Mouse (Mus musculus): ENCODE data around the gene Fetub. TPM values are rescaled to one million over a fixed set of nuclear protein-coding genes. Genes with fewer than 3 reads are reported as not detected.
"Not testable (repeated sequence)": the region's sequence is repeated elsewhere in the genome, so short reads cannot be mapped to it uniquely, and the experiment has no call there.

The Fetub gene
- polyA plus RNA-seq, 1 experiment from 2014 or later, result 0.84 TPM

GRCm38 (mm10) chr16:22937631-22938030 lies 19.5 kb downstream of the Fetub start:
- H3K4me3 ChIP-seq (replicated peaks; ENCODE audit: low read depth, low read length), result no peak overlapping the region
- H3K9me3 ChIP-seq (replicated peaks; ENCODE audit: low read length), result no peaks in the 10 kb centered on the region
- ATAC-seq (replicated peaks; ENCODE audit: low FRiP score, low read depth) (no peak), DNase-seq (ENCODE audit: low spot score) (no peak)
- H3K4me1 ChIP-seq (replicated peaks; ENCODE audit: insufficient read depth, low read length), result no peaks in the 10 kb centered on the region
- H3K27me3 ChIP-seq (ENCODE audit: insufficient read depth, low read length), result no peaks in the 10 kb centered on the region
- H3K4me2 ChIP-seq (ENCODE audit: low read length), result no peak overlapping the region
- no peak overlapping the region for H3K9ac ChIP-seq (ENCODE audit: low read depth, low read length)
- H3K36me3 ChIP-seq (ENCODE audit: insufficient read depth, low read length), result no peaks in the 10 kb centered on the region
- TF ChIP-seq CTCF (IDR thresholded peaks at IDR 0.05; ENCODE audit: low read depth), result no peak
- no peak overlapping the region for H3K27ac ChIP-seq
- 88% methylated on average over 12 of the region's 12 CpGs for WGBS

DNA sequence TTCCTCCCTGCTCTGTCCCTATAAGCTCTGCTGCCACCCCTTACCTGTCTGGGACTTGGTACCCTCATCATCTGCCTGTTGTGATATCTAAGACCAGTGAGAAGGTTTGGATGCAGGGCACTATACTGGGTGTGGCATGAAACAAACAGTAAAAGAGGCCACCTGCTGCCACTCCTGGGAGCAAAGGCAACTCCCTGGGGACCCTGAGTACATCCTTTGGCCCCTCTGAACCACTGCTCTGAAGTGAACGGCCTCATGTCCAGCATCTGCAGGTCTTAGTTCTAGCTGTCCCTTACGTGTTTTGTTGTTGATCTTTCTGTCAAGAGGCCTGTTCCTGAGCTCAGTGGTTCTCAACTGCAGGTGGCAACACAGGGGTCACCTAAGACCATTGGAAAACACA lies 20.4 kb downstream of the Fetub start:
- Histone ChIP-seq H3K36me3 (ENCODE audit: insufficient read depth, low read length) (no peaks in the 10 kb centered on the region), H3K4me1 (replicated peaks; ENCODE audit: insufficient read depth, low read length) (no peaks in the 10 kb centered on the region), H3K9me3 (replicated peaks; ENCODE audit: low read length) (no peaks in the 10 kb centered on the region), H3K27ac (no peak overlapping the region), H3K4me2 (ENCODE audit: low read length) (no peak overlapping the region), H3K9ac (ENCODE audit: low read depth, low read length) (no peak overlapping the region), H3K27me3 (ENCODE audit: insufficient read depth, low read length) (no peaks in the 10 kb centered on the region), H3K4me3 (replicated peaks; ENCODE audit: low read depth, low read length) (no peak overlapping the region)
- ATAC-seq (replicated peaks; ENCODE audit: low FRiP score, low read depth) (no peak), DNase-seq (ENCODE audit: low spot score) (no peak)
- no peak for TF ChIP-seq CTCF (IDR thresholded peaks at IDR 0.05; ENCODE audit: low read depth)
- WGBS, result 71% methylated on average over 2 of the region's 2 CpGs

DNA sequence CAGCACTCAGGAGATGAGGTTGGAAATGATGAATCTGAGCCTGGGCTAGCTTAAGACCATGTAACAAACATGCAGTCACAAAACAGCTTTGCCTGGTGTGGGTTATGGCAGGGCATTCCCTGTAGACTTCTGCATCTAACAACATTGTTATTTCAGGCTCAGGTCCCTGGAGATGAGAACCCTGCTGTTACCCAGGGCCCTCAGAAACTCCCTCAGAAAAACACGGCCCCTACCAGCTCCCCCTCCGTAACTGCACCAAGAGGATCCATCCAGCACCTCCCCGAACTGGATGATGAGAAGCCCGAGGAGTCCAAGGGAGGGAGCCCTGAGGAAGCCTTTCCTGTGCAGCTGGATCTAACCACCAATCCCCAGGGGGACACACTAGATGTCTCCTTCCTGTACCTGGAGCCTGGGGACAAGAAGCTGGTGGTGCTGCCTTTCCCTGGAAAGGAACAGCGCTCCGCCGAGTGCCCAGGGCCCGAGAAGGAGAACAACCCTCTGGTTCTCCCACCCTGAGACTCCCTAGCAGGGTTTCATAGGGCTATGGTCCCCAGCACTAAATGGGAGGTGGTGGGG lies 21.1 kb downstream of the Fetub start:
- Histone ChIP-seq H3K4me1 (replicated peaks; ENCODE audit: insufficient read depth, low read length) (no peaks in the 10 kb centered on the region), H3K4me2 (ENCODE audit: low read length) (no peak overlapping the region), H3K27ac (no peak overlapping the region), H3K27me3 (ENCODE audit: insufficient read depth, low read length) (no peaks in the 10 kb centered on the region), H3K9me3 (replicated peaks; ENCODE audit: low read length) (no peaks in the 10 kb centered on the region), H3K9ac (ENCODE audit: low read depth, low read length) (no peak overlapping the region), H3K4me3 (replicated peaks; ENCODE audit: low read depth, low read length) (no peak overlapping the region), H3K36me3 (ENCODE audit: insufficient read depth, low read length) (no peaks in the 10 kb centered on the region)
- ATAC-seq (replicated peaks; ENCODE audit: low FRiP score, low read depth) (no peak), DNase-seq (ENCODE audit: low spot score) (no peak)
- WGBS, result 82% methylated on average over 8 of the region's 8 CpGs
- TF ChIP-seq CTCF (IDR thresholded peaks at IDR 0.05; ENCODE audit: low read depth), result no peak

DNA sequence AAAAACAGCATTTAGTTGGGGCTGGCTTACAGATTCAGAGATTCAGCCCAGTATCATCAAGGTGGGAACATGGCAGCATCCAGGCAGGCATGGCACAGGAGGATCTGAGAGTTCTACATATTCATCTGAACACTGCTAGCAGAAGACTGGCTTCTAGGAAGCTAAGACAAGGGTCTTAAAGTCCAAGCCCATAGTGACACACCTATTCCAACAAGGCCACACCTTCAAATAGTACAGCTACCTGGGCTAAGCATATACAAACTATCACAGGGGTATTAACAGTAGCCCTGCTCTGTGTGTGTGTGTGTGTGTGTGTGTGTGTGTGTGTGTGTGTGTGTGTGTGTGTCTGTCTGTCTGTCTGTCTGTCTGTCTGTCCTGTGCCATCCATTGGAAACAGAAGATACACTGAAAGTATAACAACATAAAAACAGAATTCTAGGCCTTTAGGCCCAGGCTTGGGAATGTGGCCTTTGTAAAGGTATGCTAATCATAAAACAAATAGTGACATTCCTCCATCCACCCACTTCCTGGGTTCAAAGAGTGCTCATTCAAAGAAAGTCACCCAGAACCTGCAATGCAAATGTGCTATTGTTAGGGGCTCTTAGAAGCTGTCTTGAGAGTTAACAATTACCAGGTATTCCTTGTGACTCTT lies 23.8 kb downstream of the Fetub start:
- not testable (repeated sequence) for H3K4me1 ChIP-seq (replicated peaks; ENCODE audit: insufficient read depth, low read length); H3K4me3 ChIP-seq (replicated peaks; ENCODE audit: low read depth, low read length); H3K27ac ChIP-seq; H3K27me3 ChIP-seq (ENCODE audit: insufficient read depth, low read length); H3K9me3 ChIP-seq (replicated peaks; ENCODE audit: low read length); H3K36me3 ChIP-seq (ENCODE audit: insufficient read depth, low read length); H3K9ac ChIP-seq (ENCODE audit: low read depth, low read length); DNase-seq (ENCODE audit: low spot score); ATAC-seq (replicated peaks; ENCODE audit: low FRiP score, low read depth); H3K4me2 ChIP-seq (ENCODE audit: low read length)

DNA sequence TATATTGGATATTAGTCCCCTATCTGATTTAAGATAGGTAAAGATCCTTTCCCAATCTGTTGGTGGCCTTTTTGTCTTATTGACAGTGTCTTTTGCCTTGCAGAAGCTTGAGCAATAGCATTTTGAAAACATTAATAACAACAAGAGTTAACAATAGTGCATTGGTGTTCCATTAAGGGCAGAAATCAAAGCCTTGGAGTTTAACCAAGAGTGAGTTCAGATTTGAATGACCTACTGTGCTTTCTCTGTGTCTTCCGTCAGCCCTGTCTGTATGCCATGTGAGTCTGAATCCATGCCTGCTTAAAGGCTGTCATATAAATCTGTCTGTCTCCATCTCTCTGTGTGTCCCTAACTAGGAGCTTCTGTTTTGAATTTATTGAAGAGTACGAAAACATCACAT lies 29.2 kb downstream of the Fetub start:
- H3K4me1 ChIP-seq (replicated peaks; ENCODE audit: insufficient read depth, low read length), result no peaks in the 10 kb centered on the region
- H3K4me2 ChIP-seq (ENCODE audit: low read length), result no peak overlapping the region
- H3K9me3 ChIP-seq (replicated peaks; ENCODE audit: low read length), result no peaks in the 10 kb centered on the region
- no peak for DNase-seq (ENCODE audit: low spot score)
- no peak overlapping the region for H3K9ac ChIP-seq (ENCODE audit: low read depth, low read length)
- no peaks in the 10 kb centered on the region for H3K36me3 ChIP-seq (ENCODE audit: insufficient read depth, low read length)
- ATAC-seq (replicated peaks; ENCODE audit: low FRiP score, low read depth), result no peak
- H3K27ac ChIP-seq, result no peak overlapping the region
- 87% methylated on average over 2 of the region's 2 CpGs for WGBS
- no peaks in the 10 kb centered on the region for H3K27me3 ChIP-seq (ENCODE audit: insufficient read depth, low read length)
- no peak for TF ChIP-seq CTCF (IDR thresholded peaks at IDR 0.05; ENCODE audit: low read depth)
- H3K4me3 ChIP-seq (replicated peaks; ENCODE audit: low read depth, low read length), result no peak overlapping the region

DNA sequence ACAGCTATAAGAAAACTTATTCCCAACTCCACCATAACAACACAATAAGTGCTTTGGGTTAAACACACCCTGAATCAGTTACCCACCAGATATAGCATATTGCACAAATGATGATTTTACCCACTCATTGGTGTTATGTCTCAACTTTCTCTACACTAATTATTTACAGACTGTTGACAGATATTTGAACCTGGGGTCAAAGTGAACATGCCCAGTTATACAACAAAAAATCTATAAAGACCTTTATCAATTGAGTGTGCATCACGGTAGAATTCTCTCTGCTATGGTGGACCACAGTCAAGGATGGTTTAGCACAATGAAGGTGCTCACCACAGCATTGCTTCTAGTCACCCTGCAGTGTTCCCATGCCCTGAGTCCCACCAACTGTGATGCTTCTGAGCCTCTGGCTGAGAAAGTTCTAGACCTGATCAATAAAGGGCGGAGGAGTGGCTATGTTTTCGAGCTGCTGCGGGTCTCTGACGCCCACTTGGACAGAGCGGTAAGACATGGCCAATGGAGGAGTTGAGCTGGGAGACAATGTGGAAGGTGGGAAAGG lies 32.8 kb downstream of the Fetub start, which contains the start of gene Hrg:
Gene Hrg, plus strand, starts transcription at position 233 of the 556 bp plus-strand sequence.
- H3K27me3 ChIP-seq (ENCODE audit: insufficient read depth, low read length), result no peaks in the 10 kb centered on the region
- no peak within 1 kb of the TSS for H3K4me3 ChIP-seq (replicated peaks; ENCODE audit: low read depth, low read length)
- H3K4me1 ChIP-seq (replicated peaks; ENCODE audit: insufficient read depth, low read length), result no peaks in the 10 kb centered on the region
- TF ChIP-seq CTCF (IDR thresholded peaks at IDR 0.05; ENCODE audit: low read depth), result no peak
- 90% methylated on average over 6 of the region's 6 CpGs for WGBS
- no peak within 1 kb of the TSS for H3K27ac ChIP-seq
- no peaks in the 10 kb centered on the region for H3K36me3 ChIP-seq (ENCODE audit: insufficient read depth, low read length)
- ATAC-seq (replicated peaks; ENCODE audit: low FRiP score, low read depth), result no peak
- DNase-seq (ENCODE audit: low spot score), result no peak
- H3K9ac ChIP-seq (ENCODE audit: low read depth, low read length), result no peak within 1 kb of the TSS
- H3K4me2 ChIP-seq (ENCODE audit: low read length), result no peak within 1 kb of the TSS
- H3K9me3 ChIP-seq (replicated peaks; ENCODE audit: low read length), result no peaks in the 10 kb centered on the region

Data from kidney, postnatal 0 days (tissue).